Mouse (Mus musculus) brain, adult 10 weeks (tissue): ENCODE measurements around the gene Peli1. TPM values are rescaled to one million over a fixed set of nuclear protein-coding genes. Genes with fewer than 3 reads are reported as not detected.

ENCODE experiments used
- polyA plus RNA-seq: library from polyadenylated mRNA; stranded (reverse); fragments of 350-450 nt; fragmentation: Illumina TruSeq; extraction: RNeasy Lipid Tissue Mini Kit (QIAGEN cat#74804); gene quantifications from one replicate; pipeline ENCODE4 v1.2.3, GENCODE M21; 2015; ENCODE audit warnings: low read depth, low replicate concordance

Peli1 gene
- 24.2 TPM for polyA plus RNA-seq

DNA sequence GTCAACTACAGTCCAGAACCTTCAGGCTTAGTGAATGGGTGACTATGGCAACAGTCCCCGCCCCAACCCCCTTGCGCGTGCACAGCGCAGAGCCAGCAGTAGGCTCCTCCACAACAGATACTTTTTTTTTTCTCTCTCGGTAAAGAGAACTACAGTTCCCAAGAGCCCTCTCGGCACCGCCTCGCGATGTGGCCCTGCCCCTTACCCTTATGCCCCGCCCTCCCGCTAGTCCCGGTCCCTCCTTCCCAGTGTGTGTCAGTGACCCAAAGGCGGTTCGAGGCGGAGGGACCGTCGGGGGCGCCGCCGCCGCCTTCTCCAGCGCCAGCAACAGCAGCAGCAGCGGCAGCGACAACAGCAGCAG lies at the start of gene Peli1:
TSS of gene Peli1 (plus strand) at position 225 of the 361 bp plus-strand sequence.

Other genes starting within 250 kb of the Peli1 start
- gene Vps54, start 148.0 kb downstream of the Peli1 start, polyA plus RNA-seq: 26.0 TPM